Mouse (Mus musculus) olfactory bulb, adult 2 months (tissue): ENCODE results near the gene Slitrk1. TPM values are rescaled to one million over a fixed set of nuclear protein-coding genes. Genes with fewer than 3 reads are reported as not detected.

ENCODE experiments used
- H3K27ac ChIP-seq: fragments of 200-500 bp; 2 replicates; pipeline ENCODE4 v1.5.1; 2012; ENCODE audit warnings: low read depth, low read length; ENCODE audit not compliant: insufficient read depth
- H3K4me1 ChIP-seq: fragments of 200-500 bp; 2 replicates; pipeline ENCODE4 v1.6.1; 2012; ENCODE audit warnings: low read length; ENCODE audit not compliant: control insufficient read depth, insufficient read depth
- H3K4me3 ChIP-seq: fragments of 200-500 bp; 2 replicates; pipeline ENCODE4 v1.5.1; 2012; ENCODE audit warnings: mild to moderate bottlenecking, low read depth, low read length, moderate library complexity; ENCODE audit not compliant: insufficient read depth
- CTCF ChIP-seq: fragments of 200-500 bp; IDR thresholded peaks from 2 replicates; pipeline ENCODE4 v1.5.1; 2012; ENCODE audit warnings: low read depth, mild to moderate bottlenecking, low read length, moderate library complexity; ENCODE audit not compliant: insufficient read depth
- POLR2A ChIP-seq: fragments of 200-500 bp; IDR thresholded peaks from 2 replicates; pipeline ENCODE4 v1.6.1; 2012; ENCODE audit warnings: mild to moderate bottlenecking, low read depth, low read length, moderate library complexity; ENCODE audit not compliant: insufficient read depth
- WGBS: fragments of 180-500 bp; shearing (Covaris S2); methylation state at CpG from one replicate; pipeline ENCODE4 v1.1.7; 2018; 5-methylcytosine and 5-hydroxymethylcytosine counted together
- polyA plus RNA-seq: library from polyadenylated mRNA; stranded (reverse); fragments of >200 nt; gene quantifications from 2 replicates; pipeline ENCODE4 v1.2.4, GENCODE M21; 2012; ENCODE audit warnings: low replicate concordance; ENCODE audit not compliant: missing spikeins, insufficient read depth, insufficient read length

Gene Slitrk1
- polyA plus RNA-seq, 1 experiment: not detected

- TF ChIP-seq CTCF: no peak
- TF ChIP-seq POLR2A: no peak
- H3K4me3 ChIP-seq: no peak overlapping the region
Observed at GRCm38 (mm10) chr14:108898601-108899000, 15.4 kb downstream of the Slitrk1 start.

GRCm38 (mm10) chr14:108895456-108895855, 18.5 kb downstream of the Slitrk1 start:
- 69% methylated on average over 2 of the region's 2 CpGs for WGBS

More at GRCm38 (mm10) chr14:108898601-108899000, 15.4 kb downstream of the Slitrk1 start:
- WGBS: 69% methylated on average over 7 of the region's 7 CpGs
- Histone ChIP-seq H3K27ac (no peak overlapping the region), H3K4me1 (no peaks in the 10 kb centered on the region)

GRCm38 (mm10) chr14:108867816-108868215, 46.1 kb downstream of the Slitrk1 start:
- Histone ChIP-seq H3K27ac (no peak overlapping the region), H3K4me3 (no peak overlapping the region), H3K4me1 (no peaks in the 10 kb centered on the region)
- TF ChIP-seq POLR2A (no peak), CTCF (no peak)

More at GRCm38 (mm10) chr14:108895456-108895855, 18.5 kb downstream of the Slitrk1 start:
- no peak overlapping the region for H3K27ac ChIP-seq
- TF ChIP-seq CTCF: no peak
- TF ChIP-seq POLR2A: no peak
- H3K4me1 ChIP-seq: no peaks in the 10 kb centered on the region
- no peak overlapping the region for H3K4me3 ChIP-seq

GRCm38 (mm10) chr14:108864631-108865030, 49.3 kb downstream of the Slitrk1 start:
- no peak overlapping the region for H3K4me3 ChIP-seq
- TF ChIP-seq POLR2A (no peak), CTCF (no peak)
- H3K4me1 ChIP-seq: no peaks in the 10 kb centered on the region
- no peak overlapping the region for H3K27ac ChIP-seq

GRCm38 (mm10) chr14:108859310-108859709, 54.6 kb downstream of the Slitrk1 start:
- 89% methylated on average over 1 of the region's 1 CpGs for WGBS
- no peaks in the 10 kb centered on the region for H3K4me1 ChIP-seq

More at GRCm38 (mm10) chr14:108859310-108859709, 54.6 kb downstream of the Slitrk1 start:
- TF ChIP-seq POLR2A (no peak), CTCF (no peak)
- Histone ChIP-seq H3K4me3 (no peak overlapping the region), H3K27ac (no peak overlapping the region)
